Mouse (Mus musculus) ES-E14 (cell line): ENCODE data around the gene Hint1.

ENCODE experiments used
- HCFC1 ChIP-seq: IDR thresholded peaks from 2 replicates; pipeline ENCODE4 v1.6.1; 2012; ENCODE audit warnings: low read length, inconsistent platforms, borderline replicate concordance; ENCODE audit not compliant: insufficient read depth
- ZC3H11A ChIP-seq: IDR thresholded peaks from 2 replicates; pipeline ENCODE4 v1.6.1; 2012; ENCODE audit warnings: low read depth, mild to moderate bottlenecking, inconsistent platforms, low read length, borderline replicate concordance
- ZNF384 ChIP-seq: IDR thresholded peaks from 2 replicates; pipeline ENCODE4 v1.6.1; 2012; ENCODE audit warnings: low read depth, low read length, inconsistent platforms

DNA sequence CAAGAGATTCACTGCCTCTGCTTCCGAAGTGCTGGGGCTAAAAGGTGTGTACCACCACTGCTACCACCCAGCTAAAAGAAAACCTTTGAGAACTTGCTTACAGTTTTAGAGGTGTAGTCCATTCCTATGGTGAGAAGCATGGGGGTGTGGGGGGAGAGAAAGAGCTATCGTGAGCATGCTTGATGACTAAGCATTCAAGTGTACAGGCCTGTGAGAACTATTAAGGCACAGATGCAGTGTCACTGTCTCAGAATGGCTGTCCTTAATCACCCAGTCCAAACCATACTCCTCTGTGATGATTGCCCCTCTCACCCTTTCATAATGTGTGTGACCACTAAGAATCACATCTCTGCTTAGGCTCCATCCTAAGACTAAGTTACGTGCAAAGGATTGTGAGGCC lies 3.1 kb downstream of the Hint1 start:
- no peak for TF ChIP-seq ZC3H11A
- TF ChIP-seq ZNF384, result no peak
- no peak for TF ChIP-seq HCFC1
